Mouse (Mus musculus) erythroblast, embryonic 14.5 days (primary cell): ENCODE results near the gene Fnip1.

Experiments
- GATA1 ChIP-seq: IDR thresholded peaks from 2 replicates; pipeline ENCODE4 v1.6.1; 2012; ENCODE audit warnings: low read length, inconsistent platforms, mixed read lengths
- TAL1 ChIP-seq: IDR thresholded peaks from 3 replicates; pipeline ENCODE4 v1.6.1; 2012; ENCODE audit warnings: low read length, inconsistent platforms, mixed read lengths

- TF ChIP-seq GATA1 (no peak), TAL1 (no peak)
These were observed 39.9 kb upstream of the Fnip1 start for GRCm38 (mm10) chr11:54398058-54398457.
